Mouse (Mus musculus): ENCODE measurements at regions not wholly inside any gene's neighbourhood (a gene's known extent, or its start where the extent isn't known, plus 50 kb on each side); places are given as distances from the start of the nearest gene placed in this dataset.

DNA sequence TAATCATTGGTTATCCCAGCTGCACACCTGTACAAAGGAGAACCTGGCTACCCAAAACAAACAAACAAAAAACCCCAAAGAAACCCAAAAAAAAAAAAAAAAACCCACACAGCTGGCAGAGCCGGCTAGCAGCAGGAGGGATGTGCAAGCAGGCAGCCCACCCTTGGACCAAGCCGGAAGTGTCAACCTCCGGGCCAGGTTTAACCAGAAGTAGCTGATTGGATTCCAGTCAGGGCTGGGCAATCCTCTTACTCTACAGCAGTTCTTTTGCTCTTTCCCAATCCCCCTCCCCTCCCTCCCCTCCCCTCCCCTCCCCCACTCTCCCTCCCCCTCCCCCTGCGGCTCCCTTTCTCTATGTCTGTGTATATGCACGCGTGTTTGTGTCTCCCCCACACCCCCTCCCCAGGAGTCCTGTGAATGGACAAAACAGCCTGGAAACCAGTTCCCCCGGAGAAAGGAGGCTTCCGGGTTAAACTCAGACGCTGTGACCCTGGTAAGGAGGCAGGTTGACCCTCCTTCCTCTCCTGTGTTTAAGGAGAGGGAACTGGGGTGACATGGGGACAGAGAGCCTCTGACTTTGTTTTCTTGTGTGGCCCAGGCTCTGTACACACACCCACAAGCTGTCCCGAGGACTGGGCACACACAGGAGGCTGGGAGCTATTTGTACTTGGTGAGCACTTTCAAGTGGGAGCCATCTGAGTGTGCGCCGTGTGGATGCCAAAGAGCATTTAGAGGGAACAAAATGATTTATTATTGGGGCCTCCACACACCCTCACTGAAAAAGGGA is 93.9 kb upstream of the Jarid2 start:
- no peaks in the 10 kb centered on the region; the same call in 1 of the 2 replicates for H3K9me3 ChIP-seq (ENCODE audit: control insufficient read depth)
- TF ChIP-seq CTCF (IDR thresholded peaks at IDR 0.05; ENCODE audit: low read depth): no peak
- H3K36me3 ChIP-seq (ENCODE audit: control insufficient read depth, insufficient read depth): no peaks in the 10 kb centered on the region
- 17% methylated on average over 12 of the region's 12 CpGs for WGBS
- H3K9ac ChIP-seq (ENCODE audit: low read depth, low read length): no peak overlapping the region
- no peaks in the 10 kb centered on the region for H3K27me3 ChIP-seq (replicated peaks; ENCODE audit: control insufficient read depth, insufficient read depth, low read length)
- ATAC-seq: no peak
- peak overlapping the region; percentile 37; the same call in 1 of the 2 replicates for H3K4me2 ChIP-seq (replicated peaks; ENCODE audit: low read depth)
- H3K4me3 ChIP-seq (ENCODE audit: low read depth, low read length): no peak overlapping the region
- no peak overlapping the region for H3K27ac ChIP-seq (ENCODE audit: low read depth, low read length)
- peaks cover 6% of the 10 kb centered on the region for H3K4me1 ChIP-seq (replicated peaks; ENCODE audit: control insufficient read depth, insufficient read depth, low read length)

DNA sequence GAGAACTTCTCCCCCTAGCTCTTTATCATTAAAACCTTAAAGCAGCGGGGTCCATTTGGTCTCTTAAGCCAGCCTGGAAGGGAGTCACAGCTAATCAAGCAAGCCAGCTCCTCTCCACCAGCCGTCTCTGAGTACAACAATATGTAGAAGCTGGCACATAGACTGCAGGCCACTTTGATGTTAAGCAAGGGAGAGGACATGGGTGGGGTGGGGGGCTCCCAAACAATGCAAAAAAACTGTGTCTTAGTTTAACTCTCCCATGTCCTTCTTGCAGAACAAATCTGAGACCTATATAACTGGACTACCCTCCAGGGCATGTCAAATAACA is 93.3 kb upstream of the Jarid2 start:
- no peak for TF ChIP-seq CTCF (IDR thresholded peaks at IDR 0.05; ENCODE audit: low read depth)
- Histone ChIP-seq H3K9me3 (ENCODE audit: control insufficient read depth) (no peaks in the 10 kb centered on the region; the same call in 1 of the 2 replicates), H3K4me1 (replicated peaks; ENCODE audit: control insufficient read depth, insufficient read depth, low read length) (peaks cover 7% of the 10 kb centered on the region), H3K9ac (ENCODE audit: low read depth, low read length) (no peak overlapping the region), H3K36me3 (ENCODE audit: control insufficient read depth, insufficient read depth) (no peaks in the 10 kb centered on the region), H3K4me3 (ENCODE audit: low read depth, low read length) (no peak overlapping the region), H3K4me2 (replicated peaks; ENCODE audit: low read depth) (no peak overlapping the region), H3K27ac (ENCODE audit: low read depth, low read length) (no peak overlapping the region), H3K27me3 (replicated peaks; ENCODE audit: control insufficient read depth, insufficient read depth, low read length) (no peaks in the 10 kb centered on the region)
- no peak for ATAC-seq
- 55% methylated on average over 2 of the region's 2 CpGs for WGBS

DNA sequence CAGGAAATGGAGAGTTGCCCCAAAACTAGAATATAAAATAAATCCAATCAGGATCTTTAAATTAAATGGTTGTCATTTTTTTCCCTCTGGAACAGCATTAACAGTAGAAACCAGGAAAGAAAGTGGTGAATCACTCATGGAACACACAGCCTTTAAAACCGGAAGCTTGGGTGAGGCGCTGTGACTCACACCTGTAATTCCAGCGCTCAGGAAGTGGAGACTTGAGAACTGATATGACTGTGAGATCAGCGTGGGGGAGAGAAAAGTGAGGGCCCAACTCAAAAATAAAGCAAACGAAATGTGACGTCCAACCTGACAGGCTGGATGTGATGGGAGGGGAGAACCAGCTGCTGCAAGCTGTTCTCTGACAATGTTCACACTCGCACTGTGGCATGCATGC is 86.9 kb upstream of the Jarid2 start:
- Histone ChIP-seq H3K4me3 (ENCODE audit: low read depth, low read length) (no peak overlapping the region), H3K4me1 (replicated peaks; ENCODE audit: control insufficient read depth, insufficient read depth, low read length) (peaks cover 7% of the 10 kb centered on the region), H3K9ac (ENCODE audit: low read depth, low read length) (no peak overlapping the region), H3K9me3 (ENCODE audit: control insufficient read depth) (no peaks in the 10 kb centered on the region), H3K4me2 (replicated peaks; ENCODE audit: low read depth) (no peak overlapping the region), H3K27ac (ENCODE audit: low read depth, low read length) (no peak overlapping the region), H3K27me3 (replicated peaks; ENCODE audit: control insufficient read depth, insufficient read depth, low read length) (no peaks in the 10 kb centered on the region), H3K36me3 (ENCODE audit: control insufficient read depth, insufficient read depth) (no peaks in the 10 kb centered on the region)
- TF ChIP-seq CTCF (IDR thresholded peaks at IDR 0.05; ENCODE audit: low read depth): no peak
- peak; percentile 45; the same call in 1 of the 2 replicates for ATAC-seq
- WGBS: 61% methylated on average over 7 of the region's 7 CpGs

DNA sequence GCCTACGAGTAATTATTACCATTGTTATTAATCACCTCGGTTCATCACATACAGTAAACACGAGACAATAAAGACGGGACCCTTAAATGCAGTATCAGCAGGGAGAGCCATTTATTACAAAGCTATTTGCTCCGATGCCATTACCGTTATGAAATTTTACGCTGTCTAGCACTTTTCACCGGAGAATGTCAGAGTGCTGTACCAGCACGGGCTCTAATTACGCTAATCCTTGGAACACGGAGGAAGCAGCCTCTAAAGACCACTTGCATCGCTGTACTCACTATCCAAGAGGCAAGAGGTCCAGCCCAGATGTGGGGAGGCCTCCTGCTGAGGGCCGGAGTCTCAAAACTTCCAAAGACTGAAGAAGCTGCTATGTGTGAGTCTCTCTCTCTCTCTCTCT is 79.2 kb upstream of the Jarid2 start:
- peak overlapping the region; percentile 56 for H3K4me2 ChIP-seq (replicated peaks; ENCODE audit: low read depth)
- ATAC-seq: no peak
- no peaks in the 10 kb centered on the region for H3K9me3 ChIP-seq (ENCODE audit: control insufficient read depth)
- no peaks in the 10 kb centered on the region for H3K27me3 ChIP-seq (replicated peaks; ENCODE audit: control insufficient read depth, insufficient read depth, low read length)
- no peak overlapping the region for H3K4me3 ChIP-seq (ENCODE audit: low read depth, low read length)
- H3K4me1 ChIP-seq (replicated peaks; ENCODE audit: control insufficient read depth, insufficient read depth, low read length): no peaks in the 10 kb centered on the region
- H3K27ac ChIP-seq (ENCODE audit: low read depth, low read length): no peak overlapping the region
- no peak for TF ChIP-seq CTCF (IDR thresholded peaks at IDR 0.05; ENCODE audit: low read depth)
- H3K9ac ChIP-seq (ENCODE audit: low read depth, low read length): no peak overlapping the region
- 33% methylated on average over 13 of the region's 13 CpGs for WGBS
- H3K36me3 ChIP-seq (ENCODE audit: control insufficient read depth, insufficient read depth): no peaks in the 10 kb centered on the region

DNA sequence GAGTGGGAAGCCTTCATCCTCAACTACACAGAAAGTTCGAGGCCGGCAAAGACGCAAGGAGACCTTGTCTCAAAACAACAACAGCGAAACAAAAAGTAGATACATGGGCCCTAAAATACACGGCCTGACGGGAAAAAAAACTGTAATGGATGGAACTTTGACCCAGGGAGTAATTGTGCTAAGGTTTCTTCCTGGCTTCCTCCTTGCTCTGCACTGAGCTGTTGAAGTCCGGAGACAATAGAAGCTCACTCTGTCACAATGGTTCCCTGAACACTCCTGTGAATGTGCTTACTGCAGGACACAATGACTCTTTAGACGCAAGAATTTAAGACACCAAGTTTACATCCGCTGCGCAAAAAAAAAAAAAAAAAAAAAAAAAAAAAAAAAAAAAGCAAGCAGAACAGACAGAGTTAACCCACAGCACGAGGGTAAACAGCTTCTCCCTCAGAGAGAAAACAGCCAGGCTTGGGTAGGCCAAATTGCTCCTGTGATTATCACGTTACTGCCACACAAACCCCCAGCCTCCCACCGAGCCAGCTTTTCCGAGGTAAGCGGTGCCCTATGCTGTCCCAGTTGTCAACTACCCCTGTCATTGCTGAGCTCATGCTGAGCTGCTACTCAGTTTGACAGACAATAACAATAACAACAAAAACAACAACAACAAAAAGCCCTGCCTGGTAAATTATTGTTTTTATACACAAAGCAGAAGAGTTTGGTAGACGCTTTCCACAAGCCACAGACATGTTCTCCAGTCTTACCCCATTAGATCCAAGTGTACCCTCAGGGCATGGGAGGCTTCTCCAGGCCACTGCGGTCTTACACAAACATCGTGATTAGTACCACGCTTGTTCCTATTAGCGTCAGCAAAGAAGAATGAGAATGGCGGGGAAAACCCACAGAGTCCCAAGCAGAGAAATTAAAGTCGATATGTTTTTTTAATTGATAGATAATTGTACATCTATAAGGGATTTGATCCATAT is 77.7 kb upstream of the Jarid2 start:
- peak; percentile 22; the same call in 1 of the 2 replicates for TF ChIP-seq CTCF (IDR thresholded peaks at IDR 0.05; ENCODE audit: low read depth)
- H3K4me1 ChIP-seq (replicated peaks; ENCODE audit: control insufficient read depth, insufficient read depth, low read length): no peaks in the 10 kb centered on the region
- H3K27ac ChIP-seq (ENCODE audit: low read depth, low read length): no peak overlapping the region; the same call in 1 of the 2 replicates
- peak; percentile 86 for ATAC-seq
- H3K9me3 ChIP-seq (ENCODE audit: control insufficient read depth): no peaks in the 10 kb centered on the region
- WGBS: 41% methylated on average over 22 of the region's 22 CpGs
- H3K27me3 ChIP-seq (replicated peaks; ENCODE audit: control insufficient read depth, insufficient read depth, low read length): no peaks in the 10 kb centered on the region
- H3K36me3 ChIP-seq (ENCODE audit: control insufficient read depth, insufficient read depth): no peaks in the 10 kb centered on the region
- no peak overlapping the region for H3K9ac ChIP-seq (ENCODE audit: low read depth, low read length)
- H3K4me3 ChIP-seq (ENCODE audit: low read depth, low read length): peak overlapping the region; percentile 27
- H3K4me2 ChIP-seq (replicated peaks; ENCODE audit: low read depth): peak overlapping the region; percentile 56

DNA sequence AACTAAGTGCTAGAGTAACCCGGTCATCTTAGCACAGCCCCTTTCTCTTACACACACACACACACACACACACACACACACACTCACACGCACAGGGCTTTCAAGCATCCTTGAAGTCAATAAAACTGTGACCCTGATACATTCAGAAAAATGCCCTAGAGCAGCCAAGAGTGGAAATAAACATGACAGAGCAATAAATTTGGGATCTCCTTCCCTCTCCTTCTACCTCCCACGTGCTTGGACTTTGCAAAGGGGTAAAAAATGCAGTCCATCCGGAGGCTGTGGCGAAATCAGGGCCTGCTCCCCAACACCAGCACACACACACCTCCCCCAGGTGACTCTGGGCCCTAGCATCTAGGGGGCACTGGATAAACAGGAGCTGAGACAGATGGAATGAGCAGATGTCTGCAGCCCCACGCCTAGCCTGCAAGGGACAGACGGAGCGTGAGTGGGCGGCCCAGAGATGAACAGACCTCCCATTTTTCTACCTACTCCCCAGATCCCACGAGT is 71.3 kb upstream of the Jarid2 start:
- no peak overlapping the region for H3K9ac ChIP-seq (ENCODE audit: low read depth, low read length)
- 54% methylated on average over 10 of the region's 10 CpGs for WGBS
- no peaks in the 10 kb centered on the region for H3K36me3 ChIP-seq (ENCODE audit: control insufficient read depth, insufficient read depth)
- no peaks in the 10 kb centered on the region for H3K9me3 ChIP-seq (ENCODE audit: control insufficient read depth)
- ATAC-seq: no peak
- H3K4me1 ChIP-seq (replicated peaks; ENCODE audit: control insufficient read depth, insufficient read depth, low read length): peaks cover 9% of the 10 kb centered on the region; the same call in 1 of the 2 replicates
- no peak overlapping the region for H3K4me3 ChIP-seq (ENCODE audit: low read depth, low read length)
- no peak overlapping the region for H3K4me2 ChIP-seq (replicated peaks; ENCODE audit: low read depth)
- H3K27ac ChIP-seq (ENCODE audit: low read depth, low read length): no peak overlapping the region
- no peak for TF ChIP-seq CTCF (IDR thresholded peaks at IDR 0.05; ENCODE audit: low read depth)
- no peaks in the 10 kb centered on the region for H3K27me3 ChIP-seq (replicated peaks; ENCODE audit: control insufficient read depth, insufficient read depth, low read length)
